Mouse (Mus musculus) olfactory bulb, adult 2 months (tissue): ENCODE measurements around the gene Aim2.
"Not testable (repeated sequence)": the region's sequence is repeated elsewhere in the genome, so short reads cannot be mapped to it uniquely, and the experiment has no call there.

Source experiments
- CTCF ChIP-seq: fragments of 200-500 bp; IDR thresholded peaks from 2 replicates; pipeline ENCODE4 v1.5.1; 2012; ENCODE audit warnings: low read depth, mild to moderate bottlenecking, low read length, moderate library complexity; ENCODE audit not compliant: insufficient read depth
- POLR2A ChIP-seq: fragments of 200-500 bp; IDR thresholded peaks from 2 replicates; pipeline ENCODE4 v1.6.1; 2012; ENCODE audit warnings: mild to moderate bottlenecking, low read depth, low read length, moderate library complexity; ENCODE audit not compliant: insufficient read depth

GRCm38 (mm10) chr1:173481182-173481574 is 130.5 kb downstream of the Aim2 start:
- TF ChIP-seq CTCF, POLR2A: not testable (repeated sequence)
